Mouse (Mus musculus) spleen, adult 2 months (tissue): ENCODE data around the gene Olfr825.

Experiments
- CTCF ChIP-seq: fragments of 200-500 bp; IDR thresholded peaks from 2 replicates; pipeline ENCODE4 v1.5.1; 2011; ENCODE audit warnings: mild to moderate bottlenecking, inconsistent platforms; ENCODE audit not compliant: insufficient read depth, insufficient read length, insufficient replicate concordance; ENCODE audit errors: extremely low read depth
- POLR2A ChIP-seq: fragments of 200-500 bp; IDR thresholded peaks from 2 replicates; pipeline ENCODE4 v1.6.1; 2011; ENCODE audit warnings: low read depth, low read length, inconsistent platforms

GRCm38 (mm10) chr10:130134811-130135210 lies 31.8 kb downstream of the Olfr825 start:
- no peak for TF ChIP-seq CTCF
- no peak for TF ChIP-seq POLR2A
